Mouse (Mus musculus): ENCODE results near the gene Thsd7b.

GRCm38 (mm10) chr1:129464414-129464813 is 191.3 kb downstream of the Thsd7b start:
- TF ChIP-seq CTCF (IDR thresholded peaks at IDR 0.05; ENCODE audit: control insufficient read depth, insufficient read depth, insufficient read length) (no peak), MAX (IDR thresholded peaks at IDR 0.05) (no peak), MYOG (IDR thresholded peaks at IDR 0.05; ENCODE audit: control insufficient read depth, extremely low read depth, insufficient read length) (no peak)

Data from C2C12 (cell line).